Mouse (Mus musculus) megakaryocyte, adult 5-6 weeks (primary cell): ENCODE data around the gene Vmn2r59. TPM values are rescaled to one million over a fixed set of nuclear protein-coding genes. Genes with fewer than 3 reads are reported as not detected.
A peak's percentile ranks its signal among the peaks of the same experiment; 100 is the strongest.

Experiments
- ATAC-seq: 2 replicates; pipeline ENCODE4 v1.8.0; 2016; ENCODE audit warnings: mild to moderate bottlenecking, inconsistent platforms; ENCODE audit not compliant: poor library complexity, severe bottlenecking
- total RNA-seq, 2 experiments: library from RNA; stranded (forward) in 1 of 2; stranded (reverse) in 1 of 2; fragments of 153-499, 151-499 nt in 1 of 2; fragments of 221-1000, 200-1000 nt in 1 of 2; gene quantifications; 2 replicates each; pipeline versions ENCODE4 v1.2.3 to v1.2.4; 2015 to 2017

Vmn2r59 gene
- not detected in 2 replicates for total RNA-seq (2015)
- not detected in 2 replicates for total RNA-seq (2017)

GRCm38 (mm10) chr7:42058923-42059322 is at the start of gene Vmn2r59:
TSS of gene Vmn2r59 (minus strand) at chr7:42059023.
- ATAC-seq, result no peak

GRCm38 (mm10) chr7:42107470-42107869 is 48.6 kb upstream of the Vmn2r59 start, which contains the start of gene Vmn2r60:
TSS of gene Vmn2r60 (plus strand) at chr7:42107770.
- no peak for ATAC-seq

GRCm38 (mm10) chr7:42107061-42107460 is 48.2 kb upstream of the Vmn2r59 start:
- peak; percentile 62 for ATAC-seq

Other genes with a start within 250 kb of the Vmn2r59 start
- gene Vmn2r58, start 186.3 kb downstream of the Vmn2r59 start, total RNA-seq (2015), result not detected in 2 replicates
- gene Vmn2r58, start 186.3 kb downstream of the Vmn2r59 start, total RNA-seq (2017), result not detected in 2 replicates
- gene Vmn2r60, start 48.7 kb upstream of the Vmn2r59 start, total RNA-seq (2015), result not detected in 2 replicates
- not detected in 2 replicates for gene Vmn2r60, start 48.7 kb upstream of the Vmn2r59 start, total RNA-seq (2017)
- not detected in 2 replicates for gene Vmn2r61, start 201.0 kb upstream of the Vmn2r59 start, total RNA-seq (2015)
- gene Vmn2r61, start 201.0 kb upstream of the Vmn2r59 start, total RNA-seq (2017), result not detected in 2 replicates